In genomic region chr8:106462131-106462530, GRCm38 (mm10) we compare ENCODE assay signal across 25 mouse cellular contexts. TPM values are rescaled to one million over a fixed set of nuclear protein-coding genes. Genes with fewer than 3 reads are reported as not detected.
"Had no signal": no experiment of that assay in that cellular context is flagged by ENCODE, and none has a peak within 500 bp of the region (broad histone marks: within the 10 kb centered on the region; RNA-seq: fewer than 3 reads in every experiment).

No protein-coding gene starts in this region.

- H3K36me3 ChIP-seq: lung, embryonic 15.5 days; midbrain, embryonic 10.5 days; midbrain, embryonic 13.5 days; midbrain, embryonic 15.5 days; neural tube, embryonic 12.5 days; stomach, embryonic 15.5 days had no signal

- H3K4me3 ChIP-seq: lung, embryonic 15.5 days; midbrain, embryonic 10.5 days; midbrain, embryonic 13.5 days; midbrain, embryonic 15.5 days; neural tube, embryonic 12.5 days; stomach, embryonic 15.5 days had no signal

- ATAC-seq: lung, postnatal 0 days; midbrain, embryonic 13.5 days; midbrain, embryonic 15.5 days had no signal

- H3K27ac ChIP-seq: lung, embryonic 15.5 days; macrophage; midbrain, embryonic 13.5 days; midbrain, embryonic 15.5 days; neural tube, embryonic 12.5 days; stomach, embryonic 15.5 days; stomach, postnatal 0 days had no signal

- H3K4me2 ChIP-seq: lung, embryonic 15.5 days; midbrain, embryonic 13.5 days; midbrain, embryonic 15.5 days; neural tube, embryonic 12.5 days; stomach, embryonic 15.5 days had no signal

- H3K9me3 ChIP-seq: lung, embryonic 15.5 days; midbrain, embryonic 10.5 days; midbrain, embryonic 13.5 days; midbrain, embryonic 15.5 days; neural tube, embryonic 12.5 days; stomach, embryonic 15.5 days had no signal

- H3K27me3 ChIP-seq: lung, embryonic 15.5 days; midbrain, embryonic 13.5 days; midbrain, embryonic 15.5 days; neural tube, embryonic 12.5 days; stomach, embryonic 15.5 days had no signal

- DNase-seq: lung, adult 2 months; lung, postnatal 14 days; lung, postnatal 36 days; right cerebral cortex, postnatal 14 days; thymus, adult 2 months; thymus, postnatal 25 days; thymus, postnatal 4 days had no signal

- H3K9ac ChIP-seq: lung, embryonic 15.5 days; midbrain, embryonic 13.5 days; midbrain, embryonic 15.5 days; neural tube, embryonic 12.5 days; stomach, embryonic 15.5 days had no signal

- H3K4me1 ChIP-seq: lung, embryonic 15.5 days; megakaryocyte, embryonic 14.5 days; midbrain, embryonic 13.5 days; midbrain, embryonic 15.5 days; neural tube, embryonic 12.5 days; stomach, embryonic 15.5 days had no signal

RNA-seq across cellular contexts. Expression of gene 6030452D12Rik, which starts 38.2 kb away (rescaled TPM):
- total RNA-seq: megakaryocyte progenitor cell, adult 5-6 weeks; midbrain, postnatal 0 days; monocyte, adult 5-6 weeks; neutrophil, adult 5-6 weeks had no signal
- polyA plus RNA-seq: lung, adult 2 months; lung, embryonic 15.5 days; lung, postnatal 0 days; macrophage; midbrain, embryonic 10.5 days; midbrain, embryonic 13.5 days; midbrain, embryonic 15.5 days; midbrain, postnatal 0 days; neural tube, embryonic 12.5 days; neural tube, embryonic 14.5 days; spleen, adult 2 months; stomach, embryonic 15.5 days; stomach, postnatal 0 days; testis, adult 2 months; thymus, adult 2 months; urinary bladder, adult 2 months had no signal

RNA-seq across cellular contexts. Expression of gene Cdh3, which starts 48.6 kb away (rescaled TPM):
- total RNA-seq: megakaryocyte progenitor cell, adult 5-6 weeks; monocyte, adult 5-6 weeks; neutrophil, adult 5-6 weeks had no signal
- polyA plus RNA-seq: macrophage had no signal
